Mouse (Mus musculus): ENCODE data around the gene Hirip3.

GRCm38 (mm10) chr7:126856741-126857420, 4.9 kb upstream of the Hirip3 start:
- TF ChIP-seq GABPA (IDR thresholded peaks at IDR 0.05; ENCODE audit: low read depth, low read length) (no peak), MEF2A (IDR thresholded peaks at IDR 0.05; ENCODE audit: extremely low read depth, insufficient replicate concordance, low read depth, low read length, poor library complexity, severe bottlenecking) (no peak), POLR2A (IDR thresholded peaks at IDR 0.05; ENCODE audit: control insufficient read depth in 1 of 2, insufficient read depth in 1 of 2, low read depth in 1 of 2, low read length in 2 of 2, poor library complexity in 1 of 2) (no peak), TAL1 (IDR thresholded peaks at IDR 0.05; ENCODE audit: low read length) (no peak), CTCF (IDR thresholded peaks at IDR 0.05 in 2 of 3, conservative IDR thresholded peaks at IDR 0.05 in 1 of 3; ENCODE audit: control insufficient read depth in 1 of 3, insufficient read depth in 1 of 3, low read depth in 2 of 3, low read length in 3 of 3, poor library complexity in 1 of 3, severe bottlenecking in 1 of 3) (no peak), KAT2A (conservative IDR thresholded peaks at IDR 0.05; ENCODE audit: low read depth, low read length) (no peak), RAD21 (IDR thresholded peaks at IDR 0.05; ENCODE audit: low read depth, low read length) (no peak), SIN3A (IDR thresholded peaks at IDR 0.05; ENCODE audit: low read length) (no peak), USF1 (IDR thresholded peaks at IDR 0.05; ENCODE audit: low read depth, low read length) (no peak), CHD2 (IDR thresholded peaks at IDR 0.05; ENCODE audit: low read length) (no peak), GATA1 (IDR thresholded peaks at IDR 0.05; ENCODE audit: low read depth, low read length) (no peak), NRF1 (IDR thresholded peaks at IDR 0.05; ENCODE audit: insufficient read depth, low read depth, low read length, poor library complexity, severe bottlenecking) (no peak), EP300 (IDR thresholded peaks at IDR 0.05; ENCODE audit: low read depth in 1 of 2, low read length in 2 of 2) (no peak), CHD1 (IDR thresholded peaks at IDR 0.05; ENCODE audit: low read depth, low read length) (no peak)

Measured in MEL (cell line).